Mouse (Mus musculus) erythroblast, embryonic 14.5 days (primary cell): ENCODE data around the gene Itfg2.

ENCODE experiments used
- GATA1 ChIP-seq: IDR thresholded peaks from 2 replicates; pipeline ENCODE4 v1.6.1; 2012; ENCODE audit warnings: low read length, inconsistent platforms, mixed read lengths
- TAL1 ChIP-seq: IDR thresholded peaks from 3 replicates; pipeline ENCODE4 v1.6.1; 2012; ENCODE audit warnings: low read length, inconsistent platforms, mixed read lengths

DNA sequence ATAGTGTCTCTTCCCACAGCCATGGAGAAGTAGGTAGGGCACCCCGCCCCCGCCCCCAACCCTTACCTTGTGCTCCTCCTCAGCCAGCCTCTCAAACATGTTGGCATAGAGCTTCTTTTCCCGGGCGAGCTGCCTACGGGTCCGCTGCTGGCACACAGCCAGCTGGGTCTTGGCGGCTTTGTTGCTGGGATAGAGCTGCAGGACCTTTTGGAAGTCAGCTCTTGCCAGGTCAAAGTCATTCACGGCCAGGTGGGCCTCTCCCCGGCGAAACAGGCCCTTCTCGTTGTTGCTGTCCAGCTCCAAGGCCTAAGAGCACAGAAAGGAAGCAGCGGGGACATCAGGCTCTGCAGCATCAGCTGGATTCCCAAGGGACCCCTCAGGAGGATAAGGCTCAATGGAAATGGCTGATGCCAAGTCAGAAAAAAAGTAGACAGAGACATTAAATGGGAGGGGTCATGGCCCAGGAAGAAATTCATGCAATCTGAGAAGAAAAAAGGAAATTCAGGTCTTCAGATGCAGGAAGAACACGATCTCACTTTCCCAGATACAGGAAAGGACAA is 7.7 kb upstream of the Itfg2 start:
- TF ChIP-seq GATA1, result no peak
- TF ChIP-seq TAL1, result no peak
